9 mouse cellular contexts compared by ENCODE assay signal in the genomic region with DNA sequence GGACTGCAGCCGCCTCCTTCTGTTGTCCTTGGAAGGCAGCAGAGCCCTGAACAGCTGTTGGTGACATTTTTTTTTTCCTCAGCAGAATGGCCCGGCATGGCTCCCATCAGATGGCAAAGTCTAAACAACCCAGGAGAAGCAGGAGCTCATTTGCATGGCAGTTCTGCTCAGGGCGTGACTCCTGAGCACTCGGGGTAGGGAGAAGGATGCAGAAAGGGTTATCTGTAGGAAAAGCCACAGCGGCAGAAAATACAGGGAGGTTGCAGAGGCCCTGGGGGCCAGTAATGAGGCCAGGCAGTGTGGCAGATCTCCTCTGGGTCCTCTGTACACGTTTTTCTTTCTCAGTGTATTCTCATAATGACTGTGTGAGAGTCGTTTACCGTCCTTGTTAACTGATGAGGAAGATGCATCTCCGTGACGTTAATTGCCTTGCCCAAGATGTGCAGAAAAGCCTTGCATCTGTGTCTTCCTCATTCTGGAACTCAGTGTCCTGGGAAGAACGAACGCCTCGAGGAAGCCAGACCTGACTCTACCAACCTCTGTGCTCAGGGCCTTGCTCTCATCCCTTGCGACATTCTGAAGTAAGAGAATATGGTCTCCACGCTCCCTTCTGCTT. TPM values are rescaled to one million over a fixed set of nuclear protein-coding genes. Genes with fewer than 3 reads are reported as not detected.
A peak's percentile ranks its signal among the peaks of the same experiment; 100 is the strongest.
DNase-seq lines count a peak whose midpoint lies in the region; ATAC-seq and TF ChIP-seq lines count a peak whose summit lies in the region.
"Had no signal": no experiment of that assay in that cellular context is flagged by ENCODE, and none has a peak within 500 bp of the region (broad histone marks: within the 10 kb centered on the region; RNA-seq: fewer than 3 reads in every experiment).

No protein-coding gene starts in this region.

- H3K9ac ChIP-seq in heart, embryonic 14.5 days (ENCODE audit: low read length): 0 out of 2 replicates have a peak overlapping the region, but pooled peaks have one; percentile 30
- no peak overlapping the region for H3K9ac ChIP-seq in hindbrain, postnatal 0 days (replicated peaks; ENCODE audit: low read length)

- H3K4me1 ChIP-seq in heart, embryonic 14.5 days (ENCODE audit: control insufficient read depth in 2 of 2, insufficient read depth in 2 of 2, low read length in 2 of 2): peaks cover 23 to 35% of the 10 kb centered on the region in 2 experiments
- peaks cover 15% of the 10 kb centered on the region for H3K4me1 ChIP-seq in embryonic facial prominence, embryonic 10.5 days
- no peaks in the 10 kb centered on the region for H3K4me1 ChIP-seq in hindbrain, postnatal 0 days (ENCODE audit: insufficient read depth, low read length)

- no peak overlapping the region for H3K4me3 ChIP-seq in heart, embryonic 14.5 days (ENCODE audit: control insufficient read depth in 1 of 2, insufficient read depth in 1 of 2, low read depth in 1 of 2, low read length in 2 of 2)
- no peak overlapping the region for H3K4me3 ChIP-seq in embryonic facial prominence, embryonic 10.5 days
- no peak overlapping the region for H3K4me3 ChIP-seq in hindbrain, postnatal 0 days (ENCODE audit: low read length)

- peak overlapping the region; percentile 43 to 45; a peak in 3 of 4 replicates for H3K27ac ChIP-seq in heart, embryonic 14.5 days (replicated peaks in 1 of 2; ENCODE audit: control insufficient read depth in 1 of 2, insufficient read depth in 1 of 2, low read depth in 2 of 2, low read length in 2 of 2)
- H3K27ac ChIP-seq in embryonic facial prominence, embryonic 10.5 days (replicated peaks): 0 out of 2 replicates have a peak overlapping the region, but pooled peaks have one; percentile 40
- H3K27ac ChIP-seq in hindbrain, postnatal 0 days: peak overlapping the region; percentile 64

- DNase-seq in heart, adult 8-10 months (ENCODE audit: low spot score): no peak
- peak; percentile 49 for DNase-seq in ES-CJ7 (ENCODE audit: low read depth, low spot score)
- DNase-seq in embryonic facial prominence, embryonic 10.5 days (ENCODE audit: low spot score): no peak
- DNase-seq in hindbrain, postnatal 0 days (ENCODE audit: low spot score): peak; percentile 64
- no peak for DNase-seq in urinary bladder, adult 2 months (ENCODE audit: low spot score)
- DNase-seq in urinary bladder, postnatal 25 days (ENCODE audit: low spot score): no peak
- no peak for DNase-seq in kidney, adult 9 months
- DNase-seq: thymus, postnatal 14 days had no signal

- no peaks in the 10 kb centered on the region for H3K36me3 ChIP-seq in heart, embryonic 14.5 days (ENCODE audit: control insufficient read depth, insufficient read depth, low read length)
- H3K36me3 ChIP-seq in embryonic facial prominence, embryonic 10.5 days (replicated peaks): no peaks in the 10 kb centered on the region
- no peaks in the 10 kb centered on the region for H3K36me3 ChIP-seq in hindbrain, postnatal 0 days (ENCODE audit: insufficient read depth, low read length)

- H3K9me3 ChIP-seq in heart, embryonic 14.5 days (ENCODE audit: control insufficient read depth, low read length): no peaks in the 10 kb centered on the region
- no peaks in the 10 kb centered on the region for H3K9me3 ChIP-seq in embryonic facial prominence, embryonic 10.5 days
- no peaks in the 10 kb centered on the region for H3K9me3 ChIP-seq in hindbrain, postnatal 0 days (ENCODE audit: low read length)

- peak overlapping the region; percentile 23; the same call in 1 of the 2 replicates for H3K4me2 ChIP-seq in heart, embryonic 14.5 days (ENCODE audit: low read length)
- no peak overlapping the region for H3K4me2 ChIP-seq in hindbrain, postnatal 0 days (ENCODE audit: low read depth, low read length)

- no peak for ATAC-seq in heart, embryonic 14.5 days (ENCODE audit: insufficient number of reproducible peaks, insufficient read depth, low FRiP score, low read depth)
- peak; percentile 73 for ATAC-seq in hindbrain, postnatal 0 days

- H3K27me3 ChIP-seq in heart, embryonic 14.5 days (ENCODE audit: control insufficient read depth, insufficient read depth, low read length): no peaks in the 10 kb centered on the region
- H3K27me3 ChIP-seq in embryonic facial prominence, embryonic 10.5 days (replicated peaks; ENCODE audit: low read depth, poor library complexity, severe bottlenecking): no peaks in the 10 kb centered on the region
- H3K27me3 ChIP-seq in hindbrain, postnatal 0 days (ENCODE audit: insufficient read depth, low read length): no peaks in the 10 kb centered on the region

- 42% methylated on average over 15 of the region's 15 CpGs for WGBS in heart, embryonic 14.5 days
- WGBS in embryonic facial prominence, embryonic 10.5 days: 49% methylated on average over 15 of the region's 15 CpGs
- 37% methylated on average over 15 of the region's 15 CpGs for WGBS in hindbrain, postnatal 0 days

- TF ChIP-seq CTCF in hindbrain, postnatal 0 days (IDR thresholded peaks at IDR 0.05; ENCODE audit: low read depth): no peak

RNA-seq across cellular contexts. Expression of a gene that starts 10.1 kb away (rescaled TPM):
- 13.9 and 14.2 TPM in 2 replicates for polyA plus RNA-seq in heart, embryonic 14.5 days (2014; fragmentation: Nextera tagmentation; extraction: Ambion mirVana)
- 1 to 10 TPM; 3.8 to 8.4 (median 5.4) TPM for total RNA-seq in heart, adult 8-10 months (2022)
- polyA plus RNA-seq in embryonic facial prominence, embryonic 10.5 days (2016; fragmentation: Nextera tagmentation; extraction: Ambion mirVana): 12.7 and 15.3 TPM in 2 replicates
- total RNA-seq in hindbrain, postnatal 0 days (2014; rRNA removed): 9.0 and 11.9 TPM in 2 replicates
- 7.1 and 10.0 TPM in 2 replicates for polyA plus RNA-seq in hindbrain, postnatal 0 days (2015; fragmentation: Nextera tagmentation; extraction: Ambion mirVana)
- 53.1 and 53.3 TPM in 2 replicates for polyA plus RNA-seq in urinary bladder, adult 2 months (2012; rRNA removed)

Comparison
In these comparisons a context has a peak if more than half of its experiments do, and no peak if none do; other contexts are left out.
1. DNase-seq: peak in ES-CJ7 (single experiment) and hindbrain, postnatal 0 days (single experiment); none in heart, adult 8-10 months (single experiment), embryonic facial prominence, embryonic 10.5 days (single experiment), urinary bladder, adult 2 months (single experiment), urinary bladder, postnatal 25 days (single experiment) and kidney, adult 9 months (single experiment).
2. Peak in every context shown above with its lines, with median percentiles within 50 percentile points of each other: H3K27ac ChIP-seq.